Mouse (Mus musculus) c-Kit-positive CD71-negative TER-119-negative erythroid progenitor cells, embryonic 14.5 days (primary cell): Measurements from ENCODE around the gene Gdi1.
"Not testable (repeated sequence)": the region's sequence is repeated elsewhere in the genome, so short reads cannot be mapped to it uniquely, and the experiment has no call there.

ENCODE experiments used
- DNase-seq: peaks from one replicate; pipeline ENCODE4 v3.0.0-alpha.2; 2013; ENCODE audit warnings: low read depth

The Gdi1 gene

DNA sequence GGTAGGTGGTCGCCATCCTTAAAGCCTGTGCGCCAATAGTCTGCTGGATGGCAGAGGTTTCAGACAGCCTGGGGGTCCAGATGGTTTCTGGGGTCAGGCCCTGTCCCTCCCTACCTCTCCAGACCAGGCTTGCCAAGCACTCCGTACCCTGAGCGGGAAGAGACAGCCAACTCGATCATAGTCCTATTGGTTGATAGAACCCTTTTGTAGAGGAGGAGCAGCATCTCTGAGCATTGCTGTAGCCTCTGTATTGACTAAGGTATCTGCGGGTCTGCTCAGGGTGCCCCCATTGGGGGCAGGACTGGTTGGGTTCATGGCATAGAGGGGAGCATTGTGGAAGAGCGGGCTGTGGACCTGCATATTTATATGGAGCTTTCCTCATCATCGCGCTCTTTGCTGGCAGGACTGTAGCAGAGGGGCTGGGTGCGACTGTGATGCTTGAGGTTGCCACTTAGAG is 24.4 kb downstream of the Gdi1 start:
- DNase-seq = no peak

DNA sequence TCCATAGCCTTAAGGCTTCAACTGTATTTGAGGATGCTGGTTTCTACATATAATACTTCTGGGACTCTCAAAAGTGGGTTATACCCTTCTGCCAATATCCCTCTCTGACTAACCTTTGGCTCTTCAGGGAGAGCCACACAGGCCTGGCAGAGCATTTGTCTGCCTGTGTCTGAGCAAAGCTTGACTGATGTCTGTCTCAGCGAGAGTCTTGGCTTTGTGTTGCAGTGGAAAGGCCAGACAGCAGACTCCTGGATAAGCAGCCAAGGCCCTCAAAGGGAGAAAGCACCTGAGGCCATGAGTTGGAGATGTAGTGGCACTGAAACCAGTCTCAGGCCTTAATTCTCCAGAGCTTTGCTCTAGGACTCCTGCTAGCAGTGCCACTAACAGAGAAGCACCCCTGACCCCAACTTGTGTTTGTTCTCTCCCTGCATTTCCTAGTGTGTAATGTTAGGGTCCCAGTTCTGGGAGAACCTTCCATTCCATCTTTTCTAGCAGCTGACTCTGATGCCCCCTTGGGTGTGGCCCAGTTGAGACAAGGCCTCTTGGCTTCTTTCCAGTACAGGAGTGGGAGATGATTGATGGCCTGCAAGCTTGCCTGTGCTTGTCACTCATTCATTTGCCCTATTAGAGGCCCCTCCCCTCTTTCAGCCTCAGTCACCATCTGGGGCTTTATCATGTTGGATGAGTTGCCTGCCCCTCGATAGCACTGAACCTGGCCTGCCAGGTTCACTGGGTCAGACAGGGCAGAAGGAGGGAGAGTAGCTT is 25.6 kb downstream of the Gdi1 start:
- DNase-seq = no peak

- no peak for DNase-seq
Observed at GRCm38 (mm10) chrX:74352645-74353466, 48.1 kb downstream of the Gdi1 start.

- peak; percentile 44 for DNase-seq
Observed at GRCm38 (mm10) chrX:74353467-74353770, 48.6 kb downstream of the Gdi1 start, which contains the start of gene Lage3. Lage3 (minus strand) TSS chrX:74353618.

GRCm38 (mm10) chrX:74357069-74357468 is 52.3 kb downstream of the Gdi1 start:
- not testable (repeated sequence) for DNase-seq

GRCm38 (mm10) chrX:74359171-74359570 is 54.4 kb downstream of the Gdi1 start:
- no peak for DNase-seq
